Mouse (Mus musculus) heart, adult 10 weeks (tissue): Measurements from ENCODE around the gene Acpp. TPM values are rescaled to one million over a fixed set of nuclear protein-coding genes. Genes with fewer than 3 reads are reported as not detected.

Experiments used
- polyA plus RNA-seq: library from polyadenylated mRNA; stranded (reverse); fragments of 350-450 nt; fragmentation: Illumina TruSeq; extraction: RNeasy Lipid Tissue Mini Kit (QIAGEN cat#74804); gene quantifications from one replicate; pipeline ENCODE4 v1.2.3, GENCODE M21; 2014; ENCODE audit warnings: low read depth, low replicate concordance

Gene Acpp
- not detected for polyA plus RNA-seq

DNA sequence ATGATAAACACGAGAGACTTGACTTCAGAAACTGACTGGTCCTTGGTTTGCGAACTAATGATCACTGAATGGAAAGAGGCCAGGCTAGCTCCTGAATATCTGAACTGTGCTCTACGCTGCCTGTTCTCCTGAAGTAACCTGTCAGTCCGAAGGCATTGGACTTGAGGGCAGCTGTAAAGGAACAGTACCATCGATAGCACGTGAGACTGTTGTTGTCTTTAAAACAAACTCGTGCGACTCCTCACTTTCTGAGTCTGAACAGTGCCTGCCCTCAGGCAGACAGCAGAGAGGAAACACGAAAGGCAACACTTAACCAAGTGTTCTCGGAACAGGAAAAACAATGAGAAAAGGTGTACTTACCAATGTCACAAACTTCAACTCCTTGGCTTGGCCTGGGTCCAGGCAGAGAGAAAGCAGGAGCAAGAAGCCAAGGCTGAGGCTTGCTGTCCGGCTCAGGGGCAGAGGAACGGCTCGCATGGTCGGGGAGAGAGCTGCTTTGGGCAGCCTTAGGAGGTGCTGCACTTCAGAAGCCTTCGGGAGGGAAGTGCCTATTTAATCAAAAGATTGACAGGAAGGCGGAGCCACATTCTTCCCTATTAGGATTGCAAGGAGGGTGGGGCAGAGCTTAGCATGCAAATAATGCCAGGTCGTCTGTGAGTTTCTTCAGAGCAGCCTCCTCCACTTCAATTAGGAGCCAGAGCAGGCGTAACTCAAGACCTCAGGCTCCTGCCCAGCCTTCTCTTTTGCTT, at the start of gene Acpp:
Gene Acpp, minus strand, starts transcription at position 566 of the 749 bp plus-strand sequence.

DNA sequence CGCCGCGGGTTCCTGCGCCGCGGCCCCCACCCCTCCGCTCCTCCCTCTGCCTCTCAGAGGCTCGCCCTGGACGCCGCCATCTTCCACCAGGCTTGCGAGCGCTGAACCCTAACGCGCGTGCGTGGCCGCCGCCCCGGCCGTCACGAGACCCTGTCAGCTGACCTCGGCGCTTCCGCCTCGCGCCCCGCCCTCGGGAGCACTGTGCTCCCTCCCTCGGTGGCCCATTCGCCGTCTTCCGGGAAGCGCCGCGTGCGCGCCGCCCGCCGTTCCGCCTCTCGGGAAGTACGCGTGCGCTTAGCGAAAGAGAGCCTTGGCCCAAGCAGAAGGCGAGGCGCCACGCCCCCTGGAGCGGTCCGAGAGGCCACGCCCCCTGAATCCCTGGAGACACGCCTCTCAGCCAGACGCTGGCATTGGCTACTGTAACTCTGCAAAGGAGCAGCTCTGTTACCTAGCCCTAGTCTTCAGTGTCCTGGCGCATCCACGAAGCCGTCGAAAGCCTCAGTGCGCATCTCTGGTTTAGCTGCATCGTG, 74.7 kb downstream of the Acpp start, which contains the start of gene Dnajc13:
Gene Dnajc13, minus strand, starts transcription at position 108 of the 530 bp plus-strand sequence.

Other genes with a start within 250 kb of the Acpp start
- 2.7 TPM for gene Ackr4, start 210.8 kb downstream of the Acpp start, polyA plus RNA-seq
- 24.1 TPM for gene Dnajc13, start 74.8 kb downstream of the Acpp start, polyA plus RNA-seq
- gene Cpne4, start 209.5 kb upstream of the Acpp start, polyA plus RNA-seq: not detected